Mouse (Mus musculus) megakaryocyte-erythroid progenitor cell, adult 5-6 weeks (primary cell): ENCODE data around the gene Col5a1. TPM values are rescaled to one million over a fixed set of nuclear protein-coding genes. Genes with fewer than 3 reads are reported as not detected.

Source experiments
- ATAC-seq: replicated peaks from 2 replicates; pipeline ENCODE4 v1.8.0; 2016; ENCODE audit warnings: mild to moderate bottlenecking, inconsistent platforms; ENCODE audit not compliant: severe bottlenecking, poor library complexity, low FRiP score, low TSS enrichment
- total RNA-seq, 2 experiments: library from RNA; stranded (forward) in 1 of 2; stranded (reverse) in 1 of 2; fragments of 200-1000, 215-1000 nt in 1 of 2; fragments of >200 nt in 1 of 2; fragmentation: Nextera tagmentation in 1 of 2; gene quantifications; 2 replicates each; pipeline ENCODE4 v1.2.3; 2014 to 2017

Gene Col5a1
- total RNA-seq, 2 experiments from 2014 or later: 9.2 to 24.7 TPM

GRCm38 (mm10) chr2:28000660-28001059 lies 114.4 kb downstream of the Col5a1 start:
- peak; percentile 53 for ATAC-seq

DNA sequence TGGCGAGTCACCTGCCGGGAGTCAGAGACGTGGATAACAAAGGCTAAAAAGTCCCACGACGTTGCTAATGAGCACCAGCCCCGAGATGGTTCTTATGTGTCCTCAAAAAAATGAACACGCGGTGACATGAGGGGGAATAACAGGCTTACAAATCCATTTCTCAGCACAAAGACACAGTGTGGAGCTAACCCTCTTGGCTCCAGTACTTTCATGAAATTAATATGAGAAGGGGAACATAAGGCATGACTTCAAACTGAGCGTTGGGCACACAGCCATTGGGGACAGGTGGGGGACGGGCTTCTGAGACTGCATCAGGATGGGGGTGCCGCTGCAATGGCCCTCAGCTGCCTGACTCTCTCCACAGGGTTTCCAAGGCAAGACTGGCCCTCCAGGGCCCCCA lies 115.0 kb downstream of the Col5a1 start:
- no peak for ATAC-seq

GRCm38 (mm10) chr2:28005187-28005586 lies 119.0 kb downstream of the Col5a1 start:
- ATAC-seq: peak; percentile 78

GRCm38 (mm10) chr2:28008261-28008660 lies 122.0 kb downstream of the Col5a1 start:
- no peak for ATAC-seq

DNA sequence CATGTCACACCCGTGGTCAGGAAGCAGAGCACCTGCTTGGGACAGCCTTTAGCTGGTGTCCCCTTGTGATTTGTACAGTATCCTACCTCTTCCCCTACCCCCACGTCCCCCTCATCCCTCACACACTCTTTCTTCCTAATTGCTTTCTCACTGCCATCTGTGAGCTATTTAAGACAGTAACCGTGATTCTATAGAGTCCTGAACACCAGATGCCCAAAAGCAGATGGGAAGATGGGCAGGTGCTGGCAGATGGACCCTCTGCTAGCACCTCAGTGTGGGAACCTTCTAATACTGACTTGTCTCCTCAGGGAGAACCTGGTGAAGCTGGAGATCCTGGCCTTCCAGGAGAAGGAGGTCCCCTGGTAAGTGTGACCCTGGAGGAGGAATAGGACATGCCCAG lies 126.1 kb downstream of the Col5a1 start:
- no peak for ATAC-seq

DNA sequence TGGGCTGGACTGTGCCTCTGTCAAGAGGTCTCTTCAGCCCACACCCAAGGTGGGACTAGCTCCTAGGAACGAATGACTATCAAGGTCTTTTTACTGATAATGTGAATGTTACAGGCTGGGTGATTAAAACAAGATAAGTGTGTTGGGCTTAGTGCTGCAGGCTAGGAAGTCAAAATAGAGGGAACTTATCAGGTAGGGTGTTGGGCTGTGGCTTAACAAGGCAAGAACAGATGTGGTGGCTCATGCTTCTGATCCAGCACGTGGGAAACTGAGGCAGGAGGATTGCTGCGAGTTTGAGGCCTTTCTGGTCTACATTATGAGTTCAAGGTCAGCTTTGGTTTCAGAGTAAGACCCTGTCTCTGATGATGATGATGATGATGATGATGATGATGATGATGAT lies 128.6 kb downstream of the Col5a1 start:
- peak; percentile 40 for ATAC-seq

GRCm38 (mm10) chr2:28024416-28024815 lies 138.2 kb downstream of the Col5a1 start:
- no peak for ATAC-seq

- 0 out of 2 replicates have a peak, but pooled peaks have one; percentile 41 for ATAC-seq
Measured at GRCm38 (mm10) chr2:28025776-28026175, 139.6 kb downstream of the Col5a1 start.

- peak; percentile 52 for ATAC-seq
Measured at GRCm38 (mm10) chr2:28031860-28032259, 145.6 kb downstream of the Col5a1 start.

GRCm38 (mm10) chr2:28032469-28032868 lies 146.2 kb downstream of the Col5a1 start:
- ATAC-seq: peak; percentile 77

- ATAC-seq: no peak
Measured at GRCm38 (mm10) chr2:28034011-28034710, 147.9 kb downstream of the Col5a1 start.

DNA sequence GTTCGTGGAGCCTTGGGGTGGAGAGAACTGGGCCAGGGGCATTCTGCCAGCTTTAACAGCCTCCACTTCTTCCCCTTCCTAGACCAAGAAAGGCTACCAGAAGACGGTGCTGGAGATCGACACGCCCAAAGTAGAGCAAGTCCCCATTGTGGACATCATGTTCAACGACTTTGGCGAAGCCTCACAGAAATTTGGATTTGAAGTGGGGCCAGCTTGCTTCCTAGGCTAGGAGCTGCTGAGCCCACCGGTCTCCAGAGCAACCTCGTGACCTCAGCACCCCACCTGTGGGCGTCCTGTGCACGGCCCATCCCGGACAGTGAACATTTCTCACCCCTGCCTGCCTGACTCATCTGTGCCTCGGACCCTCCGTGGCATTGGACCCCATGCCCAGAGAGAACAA lies 150.6 kb downstream of the Col5a1 start:
- no peak for ATAC-seq

- ATAC-seq: no peak
Measured at GRCm38 (mm10) chr2:28037505-28038390, 151.5 kb downstream of the Col5a1 start.

DNA sequence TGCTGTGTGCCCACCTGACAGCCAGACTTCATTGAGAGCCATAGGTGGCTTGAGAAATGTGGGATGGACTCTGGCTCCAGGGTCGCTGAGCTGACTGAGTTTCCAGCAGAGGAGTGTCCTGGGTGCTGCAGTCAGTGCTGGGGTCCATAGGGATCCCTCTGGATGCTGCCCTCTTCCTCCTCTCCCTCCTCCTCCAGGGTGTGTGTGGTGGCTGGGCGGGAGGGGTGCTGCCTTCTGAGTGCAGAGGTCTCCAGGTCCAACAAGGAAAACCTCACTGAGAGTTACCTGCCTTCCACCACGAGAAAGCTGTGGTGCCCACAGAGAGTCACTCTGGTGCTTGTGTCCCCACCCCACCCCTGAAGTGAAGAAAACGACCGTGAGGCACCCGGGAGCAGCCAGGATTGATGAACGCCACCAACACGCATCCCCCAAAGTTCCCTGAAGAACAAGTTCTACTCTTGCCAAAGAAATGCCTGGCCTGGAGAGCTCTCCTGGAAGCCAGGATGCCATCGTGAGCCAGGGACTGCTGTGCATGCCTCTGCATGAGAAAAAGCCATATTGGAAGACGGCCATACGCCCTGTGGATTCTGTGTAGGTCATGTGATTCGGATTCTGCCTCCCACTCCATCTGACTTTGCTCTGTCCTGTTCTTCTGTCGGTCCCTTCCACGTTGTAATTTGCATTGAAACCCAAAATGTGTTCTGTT lies 152.3 kb downstream of the Col5a1 start:
- no peak for ATAC-seq

- no peak for ATAC-seq
Measured at GRCm38 (mm10) chr2:28039647-28040325, 153.6 kb downstream of the Col5a1 start.

DNA sequence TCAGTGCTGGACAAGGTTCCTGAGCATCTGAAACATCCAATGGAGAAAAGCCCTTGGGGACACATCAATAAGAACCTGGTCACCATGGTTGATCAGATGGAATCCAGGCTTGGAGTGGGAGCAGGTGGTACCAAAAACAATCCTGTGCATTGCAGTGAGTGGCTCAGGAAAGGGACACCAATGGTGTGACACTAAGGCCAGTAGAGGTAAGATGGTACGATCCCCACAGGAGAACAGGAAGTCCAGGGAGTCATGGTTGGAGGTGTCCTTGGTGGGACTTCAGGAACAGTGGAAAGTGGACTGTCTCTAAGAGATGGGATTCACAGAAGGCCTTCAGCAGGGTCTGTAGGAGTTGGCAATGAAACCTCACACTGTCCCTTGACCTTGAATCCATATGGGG lies 154.2 kb downstream of the Col5a1 start:
- ATAC-seq: no peak

- no peak for ATAC-seq
Measured at GRCm38 (mm10) chr2:28044920-28045598, 158.8 kb downstream of the Col5a1 start.

DNA sequence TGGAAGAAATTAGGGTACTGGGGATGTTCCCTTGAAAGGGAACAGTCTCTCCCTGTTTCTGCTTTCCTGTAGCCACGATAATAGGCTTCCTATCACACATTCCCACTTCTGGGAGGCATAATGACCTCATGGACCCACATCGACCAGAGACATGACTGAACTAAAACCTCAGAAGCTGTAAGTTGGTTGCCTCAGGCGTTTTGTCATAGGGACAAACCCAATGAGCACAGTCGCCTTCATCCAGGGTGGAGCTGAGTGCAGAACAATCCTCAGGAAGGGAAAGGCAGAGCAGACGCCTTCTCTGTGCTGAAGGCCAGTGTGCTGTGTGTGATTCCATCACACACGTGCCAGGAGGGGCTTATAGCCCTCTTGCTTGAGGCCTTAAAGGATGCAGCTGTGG lies 160.1 kb downstream of the Col5a1 start:
- no peak for ATAC-seq

DNA sequence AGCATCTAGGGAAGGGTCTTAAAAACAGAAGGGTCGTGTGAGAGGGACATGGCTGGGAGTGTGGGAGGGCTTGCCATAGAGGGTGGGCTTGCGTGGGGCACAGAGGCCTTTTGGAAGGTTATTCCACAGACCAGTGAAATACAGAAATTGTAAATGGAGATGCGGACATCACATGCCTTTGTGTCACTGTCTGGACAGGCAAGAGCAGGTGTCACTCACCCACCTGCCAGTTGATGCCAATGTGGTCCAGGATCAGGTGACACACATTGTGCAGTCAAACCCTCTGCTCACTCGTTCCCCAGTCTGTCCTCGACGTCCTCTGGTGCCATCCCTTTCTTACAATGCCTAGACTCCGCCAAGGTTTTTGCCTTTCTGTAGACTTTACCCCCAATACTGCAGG lies 160.9 kb downstream of the Col5a1 start:
- no peak for ATAC-seq
